Mouse (Mus musculus): ENCODE data around the gene Gm21789.
"Not testable (repeated sequence)": the region's sequence is repeated elsewhere in the genome, so short reads cannot be mapped to it uniquely, and the experiment has no call there.

The Gm21789 gene

GRCm38 (mm10) chrX:32941468-32941867, at the start of gene Gm21789:
Gene Gm21789 (plus strand): TSS chrX:32941768.
- DNase-seq: not testable (repeated sequence)

GRCm38 (mm10) chrX:32894325-32894724, 47.2 kb upstream of the Gm21789 start, which contains the start of gene Btbd35f30:
Gene Btbd35f30 (plus strand): TSS chrX:32894625.
- DNase-seq: not testable (repeated sequence)

GRCm38 (mm10) chrX:32973597-32973996, 32.0 kb downstream of the Gm21789 start, which contains the start of gene Btbd35f5:
Gene Btbd35f5 (plus strand): TSS chrX:32973897.
- not testable (repeated sequence) for DNase-seq

Data from lung, postnatal 4 days (tissue).